Mouse (Mus musculus): ENCODE data around the gene Ifnk.

Gene Ifnk

DNA sequence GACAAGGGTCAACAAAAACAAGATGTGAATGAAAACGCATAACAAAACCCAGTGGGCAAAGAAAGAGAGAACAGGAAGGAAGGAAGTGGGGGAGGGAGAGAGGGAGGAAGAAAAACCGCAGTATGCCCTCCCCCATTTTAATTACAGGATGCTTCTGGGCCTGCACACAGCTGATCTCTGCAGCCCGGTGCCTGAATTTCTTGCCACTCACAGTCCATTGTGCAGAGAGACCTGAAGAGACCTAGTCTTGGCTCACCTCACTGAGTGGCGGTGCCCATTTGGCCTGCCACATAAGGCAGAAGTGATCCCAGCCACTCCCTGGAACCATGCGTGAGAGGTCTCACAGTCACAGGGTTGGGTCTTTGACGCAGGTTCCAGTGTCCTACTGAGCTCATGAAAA lies 13.8 kb upstream of the Ifnk start:
- DNase-seq (ENCODE audit: low spot score in 2 of 2), result no peak

- no peak for DNase-seq (ENCODE audit: low spot score in 2 of 2)
Observed at GRCm38 (mm10) chr4:35140317-35140716, 11.5 kb upstream of the Ifnk start.

DNA sequence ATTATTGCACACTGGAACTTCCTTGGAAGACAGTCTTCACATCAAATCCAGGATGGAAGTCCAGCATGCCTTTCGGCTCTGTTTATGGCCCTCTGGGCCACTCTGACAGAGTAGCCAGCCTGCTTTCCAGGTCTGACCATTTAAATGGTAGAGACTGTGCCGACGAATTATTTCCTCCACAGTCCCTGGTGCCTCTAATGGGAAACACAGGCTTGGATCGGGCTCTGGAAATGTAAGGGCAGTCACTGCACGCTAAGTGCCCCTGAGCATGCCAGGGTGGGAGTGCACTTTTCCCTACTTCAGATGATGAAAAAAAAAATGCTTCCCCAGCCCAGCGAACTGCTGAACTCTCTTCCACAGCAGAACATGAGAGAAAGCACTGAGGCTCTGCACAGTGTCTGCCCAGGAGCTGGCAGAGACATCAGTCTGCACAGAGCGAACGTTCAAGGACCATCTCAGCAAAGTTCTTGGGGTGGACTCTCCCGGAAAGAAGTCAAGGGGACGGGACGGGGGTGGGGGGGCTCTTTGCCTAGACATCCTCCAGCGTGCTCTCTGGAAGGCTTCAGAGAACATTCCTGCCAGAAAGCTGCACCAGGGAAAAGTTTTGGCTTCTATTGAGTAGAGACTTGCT lies 8.3 kb upstream of the Ifnk start:
- DNase-seq (ENCODE audit: low spot score in 2 of 2), result no peak

- DNase-seq (ENCODE audit: low spot score in 2 of 2), result no peak
Observed at GRCm38 (mm10) chr4:35145726-35146125, 6.1 kb upstream of the Ifnk start.

- DNase-seq (ENCODE audit: low spot score in 2 of 2), result no peak
Observed at GRCm38 (mm10) chr4:35146597-35146996, 5.3 kb upstream of the Ifnk start.

- DNase-seq (ENCODE audit: low spot score in 2 of 2), result no peak
Observed at GRCm38 (mm10) chr4:35148326-35148725, 3.5 kb upstream of the Ifnk start.

DNA sequence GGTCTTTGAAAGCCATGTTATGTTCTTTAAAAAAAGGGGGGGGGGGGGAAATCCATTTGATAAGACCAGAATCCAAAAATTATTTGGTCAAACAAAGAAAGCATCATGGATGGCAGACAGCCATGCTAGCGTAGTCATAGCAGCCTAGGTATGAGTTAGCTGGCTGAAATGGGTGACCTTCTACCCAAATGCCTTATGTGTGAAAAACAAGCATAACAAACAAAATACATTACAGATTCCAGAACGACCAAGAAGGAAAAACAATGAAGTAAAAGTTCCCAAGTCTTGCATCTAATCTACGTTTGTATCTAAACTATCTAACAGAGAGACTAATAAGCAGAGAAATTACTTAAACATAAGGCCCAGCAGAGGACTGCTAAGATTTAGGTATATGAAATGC lies 1.1 kb upstream of the Ifnk start:
- DNase-seq (ENCODE audit: low spot score in 2 of 2), result no peak

- DNase-seq (ENCODE audit: low spot score in 2 of 2), result no peak
Observed at GRCm38 (mm10) chr4:35154051-35154450, 2.2 kb downstream of the Ifnk start.

GRCm38 (mm10) chr4:35155132-35155922 lies 3.5 kb downstream of the Ifnk start:
- DNase-seq (ENCODE audit: low spot score in 2 of 2), result no peak

DNA sequence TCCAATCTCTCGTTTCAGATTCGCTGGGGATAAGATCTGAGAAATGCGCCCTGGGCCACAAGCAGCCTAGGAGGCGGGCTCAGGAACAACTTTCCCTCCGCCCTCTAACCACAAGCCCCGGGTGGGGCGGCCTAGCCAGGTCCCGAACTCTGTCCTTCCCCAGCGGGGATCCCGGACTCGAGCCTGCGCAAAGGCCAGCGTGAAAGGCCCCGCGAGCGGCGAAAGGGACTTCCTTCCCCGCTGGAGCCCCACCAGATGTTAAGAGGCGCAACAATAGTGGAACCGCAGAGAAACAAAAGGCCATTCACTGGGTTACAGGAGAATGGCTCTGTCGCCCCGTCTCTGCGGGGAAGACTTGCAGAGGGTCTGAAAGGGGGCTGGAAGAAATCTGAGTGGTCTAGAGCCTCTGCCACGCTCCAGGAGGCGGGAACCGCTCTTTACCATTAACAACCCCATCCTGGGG lies 4.3 kb downstream of the Ifnk start:
- peak in 1 of 2 experiments; percentile 36 for DNase-seq (ENCODE audit: low spot score in 2 of 2)

DNA sequence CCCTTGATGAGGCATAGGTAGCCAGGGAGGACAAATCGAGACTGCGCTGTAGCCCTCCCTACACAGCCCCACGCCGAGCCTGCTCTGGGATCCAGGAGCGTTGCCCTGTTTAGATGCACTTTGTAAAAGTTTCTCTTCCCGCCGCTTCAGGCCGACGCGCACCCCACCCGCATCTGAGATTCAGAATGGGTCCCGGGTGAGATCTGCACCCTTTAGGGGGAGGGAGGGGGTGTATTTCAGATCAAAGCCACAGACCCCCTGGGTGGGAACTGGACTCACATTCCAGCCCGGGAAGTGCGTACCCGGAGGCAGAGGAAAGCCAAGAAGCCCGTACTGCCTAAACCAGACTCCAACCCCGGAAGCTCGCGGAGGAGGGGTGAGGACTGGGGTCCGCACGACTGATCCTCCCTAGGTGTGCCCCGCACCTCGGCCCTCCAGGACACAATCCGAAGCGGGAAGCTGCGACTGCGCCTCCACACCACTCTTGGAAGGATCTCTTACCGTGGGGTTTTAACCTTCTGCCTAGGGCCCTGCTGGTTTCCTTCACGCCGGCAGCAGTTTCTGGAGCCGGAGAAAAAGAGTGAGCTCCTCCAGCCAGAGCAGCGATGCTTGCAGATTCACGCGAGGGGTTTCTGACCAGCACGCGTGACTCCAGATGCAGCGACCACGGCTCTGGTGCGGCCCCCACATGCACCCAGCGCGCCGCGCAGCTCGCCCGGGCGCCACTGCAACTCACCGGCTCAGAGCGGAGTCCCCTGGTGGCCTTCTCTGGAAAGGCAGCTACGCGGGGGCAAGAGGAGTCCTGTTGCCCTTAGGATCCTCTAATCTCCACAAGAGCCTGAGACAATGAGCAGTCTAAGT lies 5.1 kb downstream of the Ifnk start, which contains the start of gene Mob3b:
Mob3b (minus strand) TSS at position 734 of the 861 bp plus-strand sequence.
- peak; percentile 48 to 79 for DNase-seq (ENCODE audit: low spot score in 2 of 2)

DNA sequence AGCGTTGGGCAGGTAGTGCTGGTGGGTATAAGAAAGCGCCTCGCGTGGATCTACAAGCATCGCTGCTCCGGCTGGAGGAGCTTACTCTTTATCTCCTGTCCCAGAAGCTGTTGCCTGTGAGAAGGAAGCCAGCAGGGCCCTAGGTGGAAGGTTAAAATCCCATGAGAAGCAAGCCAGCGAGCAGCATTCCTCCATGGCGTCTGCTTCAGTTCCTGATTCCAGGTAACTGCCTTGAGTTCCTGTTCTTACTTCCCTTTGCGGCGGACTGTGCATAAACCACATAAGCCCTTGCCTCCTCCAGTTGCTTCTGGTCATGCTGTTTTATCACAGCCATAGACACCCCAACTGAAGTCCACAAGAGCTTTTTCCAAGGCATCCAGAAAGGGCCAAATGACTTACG lies 6.0 kb downstream of the Ifnk start:
- DNase-seq (ENCODE audit: low spot score in 2 of 2), result no peak

DNA sequence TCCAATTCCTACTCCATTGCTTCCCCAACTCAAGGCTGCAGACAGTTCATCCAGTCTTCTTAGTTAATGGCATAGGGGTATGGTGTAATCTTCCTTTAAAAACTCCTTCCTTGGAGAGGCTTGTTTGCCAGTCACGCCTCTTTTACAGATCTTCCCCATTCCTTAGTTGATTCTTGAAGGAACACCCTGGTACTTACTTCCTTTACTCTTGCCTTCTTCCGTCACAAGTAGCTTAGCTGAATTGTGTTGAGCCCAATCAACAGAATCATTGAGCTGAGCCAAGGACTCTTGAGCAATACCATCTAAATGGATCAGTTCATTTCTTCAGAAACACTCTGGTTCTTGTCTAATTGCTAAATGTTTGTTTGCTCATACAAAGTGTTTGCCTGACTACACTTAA lies 13.4 kb downstream of the Ifnk start:
- DNase-seq (ENCODE audit: low spot score in 2 of 2), result no peak

DNA sequence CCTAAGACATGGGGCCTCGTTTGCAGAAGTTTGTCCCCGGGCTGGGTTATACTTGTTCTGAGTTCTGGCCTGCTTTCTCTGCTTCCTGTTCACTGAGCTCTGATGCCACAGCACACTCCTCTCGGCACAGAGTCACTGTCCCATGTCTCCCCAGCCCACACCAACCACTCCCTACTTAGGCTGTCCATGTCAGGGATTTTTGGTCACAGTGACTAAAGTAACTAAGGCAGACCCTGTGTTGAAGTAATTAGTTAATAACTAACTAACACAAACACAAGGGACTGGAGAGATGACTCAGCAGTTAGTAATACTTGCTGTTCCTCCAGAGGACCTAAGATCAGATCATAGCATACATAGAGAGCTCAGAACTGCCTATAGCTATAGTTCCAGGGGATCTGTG lies 14.1 kb downstream of the Ifnk start:
- DNase-seq (ENCODE audit: low spot score in 2 of 2), result no peak

GRCm38 (mm10) chr4:35167855-35168254 lies 16.0 kb downstream of the Ifnk start:
- no peak for DNase-seq (ENCODE audit: low spot score in 2 of 2)

DNA sequence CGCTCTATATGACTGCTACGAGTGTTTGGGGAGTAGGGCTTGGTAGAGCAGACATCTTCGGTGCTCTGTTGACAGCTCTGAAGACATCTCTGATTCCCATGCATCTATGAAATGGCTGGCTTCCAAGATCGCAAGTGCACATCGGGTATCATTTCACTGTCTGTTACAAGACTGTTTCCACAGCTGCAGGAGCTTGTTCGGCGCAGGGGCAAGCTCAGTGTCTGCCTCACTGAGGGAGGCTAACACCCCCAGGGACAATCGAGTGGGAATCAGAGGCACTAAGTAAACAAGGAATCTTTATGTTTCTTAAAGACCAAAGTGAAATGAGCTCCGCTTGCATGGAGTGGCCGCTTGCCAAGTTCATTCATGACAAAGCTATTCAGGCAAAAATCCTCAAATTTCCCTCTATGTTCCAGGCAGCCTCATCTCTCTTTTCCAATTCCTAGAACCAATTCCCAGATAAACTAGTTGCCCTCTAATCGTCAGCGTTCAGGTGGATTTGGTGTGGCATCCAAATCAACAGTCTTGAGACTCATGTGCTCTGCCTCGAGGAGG lies 17.8 kb downstream of the Ifnk start:
- DNase-seq (ENCODE audit: low spot score in 2 of 2), result peak in 1 of 2 experiments; percentile 11

GRCm38 (mm10) chr4:35172471-35172870 lies 20.6 kb downstream of the Ifnk start:
- no peak for DNase-seq (ENCODE audit: low spot score in 2 of 2)

- no peak for DNase-seq (ENCODE audit: low spot score in 2 of 2)
Observed at GRCm38 (mm10) chr4:35173551-35173950, 21.7 kb downstream of the Ifnk start.

GRCm38 (mm10) chr4:35175566-35175965 lies 23.7 kb downstream of the Ifnk start:
- no peak for DNase-seq (ENCODE audit: low spot score in 2 of 2)

DNA sequence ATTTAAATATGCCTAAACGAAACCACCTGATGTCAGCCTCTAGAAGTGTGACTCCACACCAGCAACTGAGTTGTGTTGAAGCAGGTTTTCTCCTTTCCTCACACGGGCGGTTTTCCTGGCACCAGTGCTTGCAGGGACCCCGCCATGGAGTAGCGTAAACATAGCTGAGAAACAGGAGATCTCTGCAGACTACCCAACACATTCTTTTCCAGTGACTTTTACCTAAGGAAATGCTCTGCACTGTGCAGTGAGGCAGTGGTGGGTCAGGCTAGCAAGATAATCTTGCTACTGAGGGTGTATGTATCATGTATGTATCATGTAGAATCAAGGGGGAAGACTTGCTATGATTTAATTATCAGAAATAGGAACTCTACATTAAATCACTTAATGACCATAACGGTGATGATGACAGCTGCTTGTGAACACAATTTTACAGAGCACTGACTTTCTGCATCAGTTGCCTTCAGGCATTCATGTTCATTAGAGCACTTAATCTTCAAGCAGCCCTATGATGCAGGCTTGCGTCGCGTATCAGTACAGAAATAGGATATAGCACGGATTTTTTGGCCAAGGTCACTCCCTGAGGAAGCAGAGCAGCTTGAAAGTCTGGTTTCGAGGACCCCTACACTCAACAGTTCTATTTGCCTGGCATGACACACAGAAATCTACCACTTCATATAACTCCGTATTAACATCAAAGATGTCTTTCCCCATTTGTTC lies 26.2 kb downstream of the Ifnk start:
- DNase-seq (ENCODE audit: low spot score in 2 of 2), result no peak

- no peak for DNase-seq (ENCODE audit: low spot score in 2 of 2)
Observed at GRCm38 (mm10) chr4:35187617-35188326, 35.9 kb downstream of the Ifnk start.
